Mouse (Mus musculus) liver, adult 2 months (tissue): Measurements from ENCODE around the gene Prr23a2.

Experiments
- CTCF ChIP-seq: fragments of 200-500 bp; IDR thresholded peaks from 2 replicates; pipeline ENCODE4 v1.5.1; 2011; ENCODE audit warnings: low read depth, low read length, control low read depth
- POLR2A ChIP-seq: fragments of 200-500 bp; IDR thresholded peaks from 2 replicates; pipeline ENCODE4 v1.6.1; 2011; ENCODE audit warnings: low read length, control low read depth; ENCODE audit not compliant: insufficient read depth; ENCODE audit errors: extremely low read depth

DNA sequence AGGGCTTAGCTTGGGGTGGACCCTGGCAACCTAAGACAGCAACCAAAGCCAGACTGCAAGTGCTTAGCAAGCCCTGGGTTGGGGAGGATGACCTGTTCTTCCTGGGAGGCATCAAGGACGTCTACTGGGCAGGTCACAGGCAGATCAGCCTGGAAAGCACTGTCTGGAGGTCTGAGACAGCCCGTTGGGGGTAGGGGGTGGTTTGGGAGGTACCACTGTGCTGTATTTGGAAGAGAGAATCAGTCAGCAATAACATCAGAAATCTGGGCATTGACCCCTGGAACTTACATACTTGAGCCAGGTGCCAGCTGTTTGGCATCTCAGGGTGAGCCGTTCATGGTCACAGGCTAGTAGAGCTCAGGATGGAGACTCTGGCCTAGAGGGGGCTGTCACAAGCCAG is 40.2 kb upstream of the Prr23a2 start:
- TF ChIP-seq CTCF (no peak), POLR2A (no peak)
